Mouse (Mus musculus) ES-E14 (cell line): ENCODE results near the gene Spop.

Source experiments
- HCFC1 ChIP-seq: IDR thresholded peaks from 2 replicates; pipeline ENCODE4 v1.6.1; 2012; ENCODE audit warnings: low read length, inconsistent platforms, borderline replicate concordance; ENCODE audit not compliant: insufficient read depth
- MAFK ChIP-seq: IDR thresholded peaks from 2 replicates; pipeline ENCODE4 v1.6.1; 2014; ENCODE audit warnings: mild to moderate bottlenecking, low read depth, low read length, inconsistent platforms; ENCODE audit not compliant: insufficient read depth
- ZC3H11A ChIP-seq: IDR thresholded peaks from 2 replicates; pipeline ENCODE4 v1.6.1; 2012; ENCODE audit warnings: low read depth, mild to moderate bottlenecking, inconsistent platforms, low read length, borderline replicate concordance
- ZNF384 ChIP-seq: IDR thresholded peaks from 2 replicates; pipeline ENCODE4 v1.6.1; 2012; ENCODE audit warnings: low read depth, low read length, inconsistent platforms

DNA sequence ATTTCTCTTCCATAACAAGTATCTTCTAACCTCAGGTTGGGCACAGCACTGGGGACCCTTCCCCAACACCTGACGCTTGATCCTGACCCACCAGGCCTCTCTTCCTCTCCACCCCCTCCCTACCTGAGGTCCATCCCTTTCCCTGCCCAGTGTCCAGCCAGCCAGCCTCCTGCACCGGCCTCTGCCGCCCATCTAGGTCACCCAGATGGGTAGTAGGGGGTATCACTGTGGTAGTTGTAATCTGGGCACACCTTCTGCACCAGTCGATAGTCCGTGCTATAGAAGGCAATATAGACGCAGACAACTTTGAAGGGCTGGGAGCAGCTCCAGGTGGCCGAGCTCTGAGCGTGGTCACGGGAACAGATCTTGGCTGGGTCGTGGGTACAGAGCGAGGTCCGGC lies 96.8 kb downstream of the Spop start:
- TF ChIP-seq ZNF384 (no peak), ZC3H11A (no peak), MAFK (no peak), HCFC1 (no peak)
